Mouse (Mus musculus) liver, adult (tissue): ENCODE results near the gene Phf24.

ENCODE experiments used
- GATA4 ChIP-seq: IDR thresholded peaks from 2 replicates; pipeline ENCODE4 v1.6.1; 2014; ENCODE audit warnings: mild to moderate bottlenecking, low read length; ENCODE audit not compliant: insufficient replicate concordance

Phf24 gene

DNA sequence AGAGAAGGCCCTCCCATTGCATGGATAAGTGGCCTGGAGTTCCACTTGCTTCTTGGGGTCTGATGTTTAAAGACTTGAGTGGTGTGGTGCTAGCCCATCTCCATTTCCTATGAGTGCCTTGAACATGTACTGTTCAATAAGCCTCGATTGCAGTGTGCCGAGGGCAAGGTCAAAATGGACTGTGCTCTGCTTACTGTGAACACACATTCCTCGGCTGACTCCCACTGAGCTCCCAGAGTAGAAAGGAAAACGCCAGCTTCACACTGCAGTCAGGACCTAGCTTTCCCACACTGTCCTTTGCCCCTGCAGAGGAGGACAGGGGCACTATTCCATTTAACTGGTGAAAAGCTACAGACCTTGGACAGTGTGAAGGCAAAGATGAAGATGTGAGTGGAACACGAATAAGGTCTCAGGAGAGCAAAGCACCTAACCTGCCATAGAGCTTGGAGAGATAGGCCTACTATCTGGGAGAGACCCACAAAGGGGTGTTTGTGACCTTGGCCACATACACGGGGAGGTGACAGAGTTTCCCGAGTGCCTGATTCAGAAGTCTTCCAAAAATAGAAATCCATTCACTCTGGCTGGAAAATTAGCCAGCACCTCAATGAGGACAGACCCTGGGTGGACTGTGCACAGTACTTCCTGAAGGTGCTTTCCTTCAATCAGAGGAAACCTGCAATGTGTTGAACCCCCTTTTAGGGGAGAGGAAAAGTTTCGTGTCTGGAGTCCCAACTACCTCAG, 15.9 kb downstream of the Phf24 start:
- no peak for TF ChIP-seq GATA4

DNA sequence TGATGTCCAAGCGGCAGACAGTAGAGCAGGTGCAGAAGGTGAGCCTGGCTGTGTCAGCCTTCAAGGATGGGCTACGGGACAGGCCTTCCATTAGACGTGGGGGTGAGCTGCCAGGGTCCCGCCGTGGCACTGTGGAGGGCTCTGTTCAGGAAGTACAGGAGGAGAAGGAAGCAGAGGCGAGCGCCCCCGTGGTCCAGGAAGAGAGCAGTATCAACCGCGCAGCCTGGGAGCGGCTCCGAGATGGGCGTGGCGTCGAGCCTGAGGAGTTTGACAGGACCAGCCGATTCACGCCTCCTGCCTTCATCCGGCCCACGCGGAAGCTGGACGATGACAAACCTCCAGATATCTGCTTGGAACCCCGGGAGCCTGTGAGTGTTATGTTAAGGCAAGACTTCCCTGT, 17.2 kb downstream of the Phf24 start:
- no peak; the same call in 1 of the 2 replicates for TF ChIP-seq GATA4

DNA sequence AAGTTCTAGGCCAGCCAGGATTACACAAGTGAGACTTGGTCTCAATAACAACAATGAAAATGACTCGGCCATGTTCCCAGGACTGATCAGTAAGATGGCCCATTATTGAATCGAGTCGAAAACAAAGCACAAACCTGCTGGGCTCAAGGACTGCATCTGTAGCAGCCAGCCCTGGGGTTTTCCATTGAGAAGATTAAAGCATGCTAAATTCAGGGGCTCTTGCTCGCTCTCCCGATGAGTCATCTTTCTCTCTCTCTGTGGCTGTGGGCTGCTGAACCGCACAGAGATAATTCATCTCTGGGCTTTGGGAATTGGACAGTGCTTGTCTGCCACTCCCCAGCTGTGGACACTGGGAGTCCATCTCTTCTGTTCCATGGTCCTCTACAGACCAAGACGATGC, 24.9 kb downstream of the Phf24 start:
- no peak for TF ChIP-seq GATA4

DNA sequence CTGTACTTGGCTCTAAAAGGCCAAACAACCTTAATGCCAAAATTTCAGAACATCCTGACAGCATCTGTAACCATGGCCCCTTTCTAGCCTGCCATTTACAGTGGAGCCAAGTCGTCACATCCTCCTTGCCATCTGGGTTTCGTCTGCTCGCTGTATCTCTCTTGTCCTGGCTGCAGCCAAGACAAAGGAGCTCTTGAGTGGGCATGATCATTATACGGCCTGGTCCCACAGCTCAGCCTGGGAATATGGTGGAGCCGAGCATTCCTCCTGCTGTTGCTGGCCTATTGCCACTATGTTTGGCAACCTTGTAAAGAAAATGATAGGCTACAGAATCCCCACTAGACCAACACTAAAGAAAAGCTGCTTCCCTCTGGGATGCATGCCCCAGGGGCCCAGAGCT, 26.9 kb downstream of the Phf24 start:
- TF ChIP-seq GATA4, result no peak

DNA sequence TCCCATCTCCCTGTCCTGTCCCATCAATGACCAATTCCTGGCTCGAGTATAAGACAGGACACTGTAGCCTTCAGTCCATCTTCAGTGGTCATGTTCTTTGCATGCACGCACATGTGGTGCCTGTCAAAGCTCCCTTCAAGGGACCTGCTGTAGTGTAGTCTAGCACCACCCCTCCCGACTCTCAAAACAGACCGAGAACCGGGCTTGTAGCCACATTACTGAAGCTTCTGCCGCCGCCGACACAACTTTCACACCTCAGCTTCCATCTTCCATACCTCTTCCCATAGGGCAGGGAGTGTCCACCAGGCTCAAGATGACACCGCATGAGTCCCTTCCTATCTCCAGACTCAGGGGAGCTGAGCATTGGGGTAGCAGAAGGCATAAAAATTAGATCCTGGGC, 27.7 kb downstream of the Phf24 start:
- no peak for TF ChIP-seq GATA4

DNA sequence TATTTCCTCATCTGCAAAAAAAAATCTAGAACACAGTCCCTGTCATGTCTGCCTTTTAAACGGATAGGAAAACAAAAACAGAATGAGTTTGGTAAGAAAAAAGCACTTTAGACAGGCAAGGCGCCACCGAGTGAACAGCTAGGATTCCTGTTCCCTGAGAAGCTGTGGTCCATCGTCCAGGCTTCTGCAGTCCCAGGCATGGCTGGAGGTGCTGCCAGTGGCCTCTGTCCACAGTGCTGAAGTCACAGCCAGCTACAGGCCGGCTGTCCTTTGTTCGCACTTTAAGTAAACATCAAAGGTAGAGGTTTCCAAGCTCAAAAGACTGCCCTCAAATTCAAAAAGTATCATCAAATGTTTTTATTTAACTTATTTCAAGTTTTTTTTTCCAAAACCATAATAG, 28.6 kb downstream of the Phf24 start:
- TF ChIP-seq GATA4, result no peak

DNA sequence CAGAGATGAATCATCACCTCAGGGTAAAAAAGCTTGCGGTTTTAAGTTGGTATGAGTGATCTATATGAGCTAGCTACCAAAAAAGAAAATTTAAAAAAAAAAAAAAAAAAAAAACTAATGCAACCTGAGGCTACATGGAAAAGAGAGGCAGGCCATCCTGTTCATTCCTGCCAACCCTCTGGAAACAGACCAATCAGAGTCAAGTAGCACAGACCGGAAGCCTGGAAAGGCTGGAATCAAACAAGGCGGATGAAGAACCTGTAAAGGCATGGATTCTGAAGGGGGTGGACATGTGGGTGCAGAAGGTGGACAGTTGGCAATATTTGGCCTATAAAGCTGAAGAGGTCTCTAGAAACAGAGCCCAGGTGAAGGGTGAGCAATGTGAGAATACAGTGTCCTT, 29.0 kb downstream of the Phf24 start:
- no peak for TF ChIP-seq GATA4

DNA sequence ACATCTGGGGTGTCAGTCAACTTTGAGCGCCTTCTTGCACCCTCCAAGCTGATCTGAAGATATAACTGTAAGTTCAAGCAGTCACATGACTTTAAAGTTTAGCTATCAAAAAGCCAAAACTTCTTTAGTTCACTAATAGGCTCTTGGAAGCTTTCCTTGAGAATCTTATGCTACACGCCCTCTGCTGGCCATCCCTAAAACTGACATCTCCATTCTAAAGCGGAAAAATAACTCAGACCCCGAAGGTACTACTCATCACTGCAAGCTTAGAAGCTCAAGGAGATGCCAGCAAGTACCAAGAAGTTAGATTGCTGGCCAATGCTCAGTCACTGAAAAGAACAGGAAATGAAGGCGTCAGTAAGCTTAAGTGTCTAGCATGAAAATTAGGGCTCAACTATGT, 29.5 kb downstream of the Phf24 start:
- no peak for TF ChIP-seq GATA4

DNA sequence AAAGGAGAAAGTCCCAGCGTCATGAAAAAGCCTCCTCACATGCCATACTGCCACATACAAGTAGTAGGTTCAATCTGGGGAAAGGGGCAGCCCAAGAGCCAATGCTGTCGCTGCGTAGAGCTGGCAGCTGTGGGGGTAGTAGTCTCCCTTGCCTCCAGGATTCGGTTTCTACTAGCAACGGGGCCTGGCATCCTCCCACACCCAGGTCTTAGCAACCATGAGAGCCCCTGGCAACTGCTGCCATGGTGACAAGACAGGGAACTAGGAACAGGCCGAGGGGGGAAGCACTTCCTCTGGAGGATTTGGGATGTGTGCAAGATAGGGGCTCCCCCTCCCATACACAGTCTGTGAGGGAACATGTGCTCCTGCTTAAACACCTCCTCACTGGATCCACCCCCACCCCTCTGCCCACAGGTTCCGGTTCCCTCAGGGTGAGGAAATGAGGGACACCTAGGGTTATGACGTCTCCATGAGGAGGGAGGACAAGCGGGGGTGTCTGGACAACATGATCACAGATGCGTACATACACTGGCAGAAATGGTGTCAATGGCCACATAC, 30.4 kb downstream of the Phf24 start:
- TF ChIP-seq GATA4, result no peak

DNA sequence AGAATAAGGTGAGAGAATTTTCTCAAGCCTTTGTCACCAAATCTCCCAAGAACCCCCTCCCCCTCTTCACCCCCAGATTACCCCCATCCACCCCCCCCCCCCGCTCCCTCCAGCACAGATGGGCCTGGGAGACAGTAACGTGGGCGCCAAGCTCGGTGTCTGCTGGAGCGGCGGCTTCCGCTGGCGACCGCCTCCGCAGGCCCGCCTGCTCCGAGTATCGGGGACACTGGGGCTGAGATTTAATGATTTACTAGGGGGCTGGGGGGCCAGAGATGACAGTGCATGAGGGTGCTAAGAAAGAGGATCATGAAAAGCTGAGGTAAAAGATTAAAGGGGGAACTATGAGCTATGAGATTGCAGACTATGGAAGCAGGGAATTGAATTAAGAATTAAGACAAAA, 32.1 kb downstream of the Phf24 start:
- TF ChIP-seq GATA4, result no peak

DNA sequence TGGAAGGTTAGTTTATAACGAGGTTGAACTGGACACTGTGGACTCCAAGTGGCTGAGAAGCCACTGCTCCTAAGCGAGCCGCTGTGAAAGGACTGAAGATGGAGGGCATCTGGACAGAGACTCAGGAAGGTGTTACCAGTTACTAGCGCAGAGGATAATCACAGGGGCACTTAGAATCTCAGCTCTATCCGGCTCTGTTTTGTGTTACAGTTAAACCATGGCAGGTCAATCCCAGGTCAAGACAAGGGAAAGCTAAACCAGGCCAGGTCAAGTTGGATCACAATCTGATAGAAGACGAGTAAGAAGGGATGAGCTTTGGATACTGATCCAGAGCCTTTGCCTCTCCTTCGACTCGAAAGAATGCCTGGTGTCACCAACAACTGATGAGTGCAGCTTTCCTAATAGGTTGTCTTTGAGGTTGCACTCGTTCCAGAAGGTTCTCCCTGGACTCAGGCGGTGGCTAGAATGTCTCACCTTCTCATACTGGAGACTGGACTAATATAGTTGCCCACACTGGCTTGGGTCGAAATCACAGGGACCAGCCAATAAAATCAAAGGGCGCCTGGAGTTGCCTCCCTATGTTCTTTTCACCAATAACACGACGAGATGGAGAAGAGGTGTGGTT, 32.7 kb downstream of the Phf24 start:
- TF ChIP-seq GATA4, result no peak

DNA sequence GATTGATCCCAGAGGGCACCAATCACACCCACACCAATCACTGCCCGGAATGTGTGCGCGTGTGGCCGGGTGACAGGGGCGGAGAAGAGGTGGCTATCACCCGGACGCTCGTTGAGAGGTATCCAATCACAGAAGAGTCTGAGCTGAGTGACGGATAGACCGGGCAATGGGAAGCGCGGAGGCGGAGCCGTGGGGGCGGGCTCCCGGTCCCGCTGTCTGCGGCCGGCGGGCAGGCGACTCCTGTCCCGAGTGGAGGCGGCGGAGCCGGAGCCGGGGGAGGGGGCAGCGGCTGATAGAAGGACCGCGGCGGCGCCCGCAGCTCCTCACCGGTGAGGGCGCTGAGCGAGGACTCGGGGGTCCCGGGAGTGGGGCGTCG, 33.2 kb downstream of the Phf24 start, which contains the start of gene Dnajb5:
TSS of gene Dnajb5 (plus strand) at position 139 of the 376 bp plus-strand sequence.
- peak; percentile 16; the same call in 1 of the 2 replicates for TF ChIP-seq GATA4

DNA sequence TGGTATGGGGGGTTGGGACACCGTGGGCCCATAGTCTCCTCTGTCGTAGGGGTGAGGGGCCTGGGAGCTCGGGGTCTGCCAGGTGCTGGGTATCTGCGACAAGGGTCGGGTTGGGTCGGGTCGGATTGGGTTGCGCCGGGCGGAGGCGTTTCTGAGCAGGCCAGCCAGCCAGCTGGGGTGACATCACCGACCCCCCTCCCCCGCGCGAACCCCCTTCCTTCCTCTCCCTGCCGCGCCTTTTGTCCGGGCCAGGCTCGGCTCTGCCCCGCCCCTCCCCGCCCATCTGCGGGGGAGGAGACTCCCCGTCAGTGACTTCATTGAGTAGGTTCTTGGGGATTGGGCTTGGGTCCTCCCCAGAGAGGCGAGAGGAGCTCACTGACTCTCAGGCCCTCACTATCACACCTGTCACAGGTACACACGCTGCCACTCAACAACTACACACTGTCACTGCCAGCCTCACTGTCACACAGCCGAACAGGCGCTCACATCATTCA, 33.7 kb downstream of the Phf24 start:
- no peak for TF ChIP-seq GATA4

DNA sequence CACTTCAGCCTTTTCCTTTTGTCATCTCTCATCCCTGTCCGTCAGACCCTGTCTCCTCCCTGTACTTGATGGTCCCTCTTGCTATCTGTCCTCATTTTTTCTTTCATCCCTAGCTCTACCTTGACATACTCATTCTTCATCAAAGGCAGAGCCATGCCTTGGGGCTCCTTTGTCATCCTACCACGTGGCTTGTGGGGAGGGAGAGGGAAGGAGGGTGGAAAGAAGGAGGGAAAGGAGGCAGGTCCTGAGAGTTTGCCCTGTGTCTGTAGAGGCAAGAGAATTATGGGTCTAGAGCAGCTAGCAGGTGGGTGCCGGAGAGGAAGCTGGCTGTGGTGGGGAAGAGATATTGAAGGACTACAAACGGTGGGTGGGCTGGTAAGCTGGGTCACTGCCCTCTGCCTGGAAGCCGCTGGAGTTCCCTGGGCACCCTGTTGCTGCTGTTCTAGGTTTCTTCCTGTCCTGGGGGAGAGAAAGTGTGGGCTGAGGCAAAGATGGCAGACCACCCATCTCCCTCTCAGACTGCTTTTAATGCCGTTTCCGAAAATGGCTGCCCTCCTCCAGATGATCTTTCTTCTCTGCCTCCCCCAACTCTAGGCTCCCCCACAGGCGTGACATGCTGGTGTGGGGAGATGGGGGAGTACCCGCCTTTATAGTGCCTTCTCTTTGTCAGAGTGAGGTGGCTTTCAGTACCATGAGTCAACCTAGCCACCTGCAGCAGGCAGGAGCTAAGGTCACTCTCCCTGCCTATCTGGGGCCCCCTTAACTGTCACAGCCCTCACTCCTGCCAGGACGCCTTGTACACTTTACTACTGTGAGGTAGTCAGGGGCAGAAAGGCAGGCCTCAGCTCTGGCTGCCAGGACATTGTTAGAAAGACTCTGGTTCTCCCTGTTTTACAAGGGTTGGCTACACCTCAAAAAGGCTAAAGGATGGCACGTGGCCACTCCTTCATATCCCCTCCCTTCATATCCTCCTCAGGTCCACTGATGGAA, 35.0 kb downstream of the Phf24 start:
- no peak for TF ChIP-seq GATA4

DNA sequence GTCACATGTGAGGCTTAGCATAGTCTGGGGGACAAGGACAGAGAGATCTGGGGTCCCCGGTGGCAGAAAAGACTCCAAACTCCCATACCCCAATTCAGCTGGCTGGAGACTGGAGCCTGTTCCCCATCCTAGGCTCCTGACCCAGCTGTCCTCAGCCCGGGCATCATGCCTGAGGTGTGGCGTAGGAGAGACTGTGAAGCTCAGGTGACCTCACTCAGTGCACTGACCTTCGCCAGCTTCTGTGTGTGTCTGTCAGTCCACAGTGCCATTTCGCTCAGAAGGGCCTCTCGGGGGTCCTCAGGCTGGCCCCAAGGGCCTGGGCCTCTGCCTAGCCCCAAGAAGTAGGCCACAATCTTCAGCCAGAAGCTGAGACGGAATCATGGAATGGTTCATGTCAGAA, 36.1 kb downstream of the Phf24 start:
- TF ChIP-seq GATA4, result no peak
